Mouse (Mus musculus): ENCODE results near the gene Serinc4. TPM values are rescaled to one million over a fixed set of nuclear protein-coding genes. Genes with fewer than 3 reads are reported as not detected.
A peak's percentile ranks its signal among the peaks of the same experiment; 100 is the strongest.

Gene Serinc4
- polyA plus RNA-seq, 1 experiment from 2014 or later, result 1.3 TPM

DNA sequence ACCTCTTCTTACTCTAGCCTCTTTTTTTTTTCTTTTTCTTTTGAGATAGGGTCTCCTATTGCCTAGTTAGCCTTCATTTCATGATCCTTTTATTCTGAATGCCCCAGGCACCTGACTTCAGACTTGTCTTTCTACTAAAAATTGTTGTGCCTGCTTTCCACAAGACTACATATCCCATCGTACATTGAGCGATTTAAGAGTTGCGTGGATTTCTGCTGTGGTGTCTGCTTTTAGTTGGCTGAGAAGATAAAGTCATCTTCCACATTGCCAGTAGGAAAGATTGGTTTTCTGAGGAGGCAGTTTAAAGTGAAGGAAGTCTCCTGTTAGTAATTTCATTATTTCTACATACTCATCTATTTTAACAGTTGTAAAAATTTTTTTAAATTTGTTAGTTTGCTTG is 41.0 kb downstream of the Serinc4 start:
- H3K4me1 ChIP-seq (replicated peaks), result peaks cover 51% of the 10 kb centered on the region
- no peak overlapping the region for H3K27ac ChIP-seq (replicated peaks)
- H3K36me3 ChIP-seq, result peaks cover 27% of the 10 kb centered on the region; the same call in 1 of the 2 replicates
- ATAC-seq (ENCODE audit: low FRiP score, low read depth), result no peak
- H3K27me3 ChIP-seq, result no peaks in the 10 kb centered on the region
- H3K9ac ChIP-seq, result peak overlapping the region; percentile 27; the same call in 1 of the 2 replicates
- WGBS, result 83% methylated on average over 3 of the region's 3 CpGs
- H3K4me2 ChIP-seq, result peak overlapping the region; percentile 70
- H3K9me3 ChIP-seq, result no peaks in the 10 kb centered on the region
- peak overlapping the region; percentile 96 for H3K4me3 ChIP-seq

DNA sequence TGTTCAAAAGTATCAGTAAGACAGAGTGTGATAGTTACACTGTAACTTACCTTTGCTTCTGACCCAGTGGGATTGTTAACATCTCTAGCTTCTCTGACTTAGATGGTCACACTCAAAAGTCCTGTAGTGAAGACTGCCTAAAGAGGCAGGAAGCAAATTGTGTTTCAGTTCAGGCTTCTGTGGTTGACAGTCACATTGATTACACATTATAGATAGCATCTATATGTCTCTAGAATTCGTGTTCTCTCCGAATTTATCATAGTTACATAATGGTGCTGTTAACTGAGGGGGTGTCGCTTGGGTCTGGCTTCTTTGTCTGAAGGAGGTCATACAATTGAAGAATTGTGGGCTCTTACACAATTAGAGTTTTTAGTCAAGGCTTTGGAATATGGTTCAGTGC is 41.5 kb downstream of the Serinc4 start:
- H3K27ac ChIP-seq (replicated peaks), result no peak overlapping the region
- no peak for ATAC-seq (ENCODE audit: low FRiP score, low read depth)
- WGBS, result 39% methylated on average over 3 of the region's 3 CpGs
- no peaks in the 10 kb centered on the region for H3K27me3 ChIP-seq
- H3K4me2 ChIP-seq, result peak overlapping the region; percentile 70
- H3K4me1 ChIP-seq (replicated peaks), result peaks cover 51% of the 10 kb centered on the region
- H3K4me3 ChIP-seq, result peak overlapping the region; percentile 96
- peak overlapping the region; percentile 96 for H3K9ac ChIP-seq
- H3K36me3 ChIP-seq, result peaks cover 25% of the 10 kb centered on the region; the same call in 1 of the 2 replicates
- H3K9me3 ChIP-seq, result no peaks in the 10 kb centered on the region

DNA sequence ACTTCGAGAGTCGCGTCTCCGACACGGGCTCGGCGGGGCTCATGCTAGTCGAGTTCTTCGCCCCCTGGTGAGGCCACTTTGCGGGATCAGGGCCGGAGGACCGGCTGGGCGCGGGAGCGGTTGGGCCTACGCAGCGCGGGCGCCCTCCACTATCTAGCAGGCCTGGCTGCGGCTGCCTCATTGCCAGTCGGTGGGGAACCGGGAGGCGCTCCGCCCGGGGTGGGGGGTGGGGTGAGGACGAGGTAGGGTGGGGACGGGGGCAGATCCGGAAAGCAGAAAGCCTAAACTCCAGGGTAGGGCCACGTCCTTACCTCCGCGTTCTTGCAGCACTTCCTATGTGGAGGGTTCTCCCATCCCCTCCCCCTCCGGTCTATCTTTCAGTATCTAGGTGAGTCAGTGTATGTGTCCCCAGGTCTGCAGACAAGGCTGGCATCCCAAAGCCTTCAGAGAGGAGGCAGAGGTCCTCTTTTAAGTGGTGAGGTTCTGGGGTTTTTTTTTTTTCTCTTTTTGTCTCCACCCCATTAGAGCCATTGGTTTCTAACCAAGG is 42.4 kb downstream of the Serinc4 start:
- H3K4me3 ChIP-seq, result peak overlapping the region; percentile 96
- no peaks in the 10 kb centered on the region for H3K27me3 ChIP-seq
- ATAC-seq (ENCODE audit: low FRiP score, low read depth), result peak; percentile 40

GRCm38 (mm10) chr2:121413387-121414042 is 43.1 kb downstream of the Serinc4 start, which contains the start of the genes Pdia3 and Catsper2:
TSS of gene Pdia3 (plus strand) at chr2:121413775.
TSS of gene Catsper2 (minus strand) at chr2:121413792.
- Histone ChIP-seq H3K9ac (peak within 1 kb of the TSS; percentile 96), H3K27me3 (no peaks in the 10 kb centered on the region), H3K9me3 (no peaks in the 10 kb centered on the region), H3K4me3 (peak within 1 kb of the TSS; percentile 96), H3K36me3 (peaks cover 13% of the 10 kb centered on the region; the same call in 1 of the 2 replicates), H3K27ac (replicated peaks) (peak within 1 kb of the TSS; percentile 97), H3K4me2 (peak within 1 kb of the TSS; percentile 70), H3K4me1 (replicated peaks) (peaks cover 46% of the 10 kb centered on the region)
- peak; percentile 99 for ATAC-seq (ENCODE audit: low FRiP score, low read depth)
- under 1% methylated on average over 63 of the region's 68 CpGs for WGBS

More for the DNA sequence above, 42.4 kb downstream of the Serinc4 start:
- Histone ChIP-seq H3K4me2 (peak overlapping the region; percentile 70), H3K36me3 (peaks cover 20% of the 10 kb centered on the region; the same call in 1 of the 2 replicates), H3K9ac (peak overlapping the region; percentile 96), H3K4me1 (replicated peaks) (peaks cover 51% of the 10 kb centered on the region), H3K9me3 (no peaks in the 10 kb centered on the region), H3K27ac (replicated peaks) (peak overlapping the region; percentile 97)
- under 1% methylated on average over 32 of the region's 32 CpGs for WGBS

- no peak; the same call in 1 of the 2 replicates for ATAC-seq (ENCODE audit: low FRiP score, low read depth)
- peak overlapping the region; percentile 96 for H3K4me3 ChIP-seq
- H3K27ac ChIP-seq (replicated peaks), result peak overlapping the region; percentile 97
- 0 out of 2 replicates have a peak, but pooled peaks cover 8% of the 10 kb centered on the region for H3K36me3 ChIP-seq
- WGBS, result 14% methylated on average over 4 of the region's 4 CpGs
- H3K4me2 ChIP-seq, result peak overlapping the region; percentile 70
- H3K4me1 ChIP-seq (replicated peaks), result peaks cover 46% of the 10 kb centered on the region
- H3K27me3 ChIP-seq, result no peaks in the 10 kb centered on the region
- H3K9ac ChIP-seq, result peak overlapping the region; percentile 72
- no peaks in the 10 kb centered on the region for H3K9me3 ChIP-seq
These were observed 43.7 kb downstream of the Serinc4 start for GRCm38 (mm10) chr2:121412843-121413386.

GRCm38 (mm10) chr2:121408160-121408559 is 48.4 kb downstream of the Serinc4 start:
- Histone ChIP-seq H3K27ac (replicated peaks) (no peak overlapping the region), H3K9ac (no peak overlapping the region), H3K4me3 (no peak overlapping the region), H3K36me3 (no peaks in the 10 kb centered on the region), H3K4me2 (no peak overlapping the region), H3K27me3 (no peaks in the 10 kb centered on the region), H3K4me1 (replicated peaks) (peaks cover 14% of the 10 kb centered on the region), H3K9me3 (no peaks in the 10 kb centered on the region)
- ATAC-seq (ENCODE audit: low FRiP score, low read depth), result no peak
- WGBS, result 36% methylated on average over 4 of the region's 4 CpGs

DNA sequence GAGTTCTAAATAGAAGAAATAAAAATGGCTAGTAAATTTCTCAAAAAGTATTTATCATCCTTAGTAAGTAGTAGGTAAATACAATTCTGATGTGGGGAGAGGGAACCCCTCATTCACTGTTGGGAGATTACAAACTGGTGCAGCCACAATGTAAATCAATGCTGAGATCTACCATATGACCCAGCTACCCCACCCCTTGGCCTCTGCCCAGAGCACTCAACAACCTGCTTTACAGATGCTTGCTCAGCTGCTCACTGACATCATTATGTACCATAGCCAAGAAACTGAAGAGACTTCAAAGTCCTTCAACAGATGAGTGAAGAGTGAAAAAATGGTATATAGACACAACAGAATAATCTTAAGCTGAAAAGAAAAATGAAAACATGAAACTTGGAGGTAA is 53.3 kb downstream of the Serinc4 start:
- no peak overlapping the region for H3K4me3 ChIP-seq
- H3K27me3 ChIP-seq, result no peaks in the 10 kb centered on the region
- ATAC-seq (ENCODE audit: low FRiP score, low read depth), result no peak
- no peaks in the 10 kb centered on the region for H3K36me3 ChIP-seq
- no peaks in the 10 kb centered on the region for H3K9me3 ChIP-seq
- H3K27ac ChIP-seq (replicated peaks), result no peak overlapping the region
- no peaks in the 10 kb centered on the region for H3K4me1 ChIP-seq (replicated peaks)
- H3K4me2 ChIP-seq, result no peak overlapping the region
- no peak overlapping the region for H3K9ac ChIP-seq

DNA sequence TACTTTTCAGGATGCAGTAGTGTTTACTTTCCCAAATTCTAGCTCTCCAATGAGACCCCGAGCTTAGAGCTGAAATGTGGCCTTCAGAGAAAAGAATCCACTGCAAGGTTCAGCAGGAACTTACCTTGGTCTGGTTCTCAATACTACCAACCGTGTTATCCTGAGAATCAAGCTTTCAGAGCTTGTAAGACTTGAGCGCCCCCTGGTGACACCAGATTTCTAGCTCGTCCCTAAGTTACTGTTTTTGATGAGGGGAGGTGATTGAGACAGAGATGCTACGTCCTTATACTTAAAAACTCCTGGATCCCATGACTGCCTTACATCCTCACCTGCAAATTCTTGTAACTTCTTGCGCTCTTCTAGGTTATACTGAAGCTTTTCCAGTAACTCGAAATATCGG is 60.0 kb downstream of the Serinc4 start:
- Histone ChIP-seq H3K27ac (replicated peaks) (no peak overlapping the region), H3K4me2 (no peak overlapping the region), H3K27me3 (no peaks in the 10 kb centered on the region), H3K4me3 (no peak overlapping the region), H3K36me3 (no peaks in the 10 kb centered on the region), H3K9me3 (no peaks in the 10 kb centered on the region), H3K4me1 (replicated peaks) (no peaks in the 10 kb centered on the region), H3K9ac (no peak overlapping the region)
- WGBS, result 13% methylated on average over 8 of the region's 8 CpGs
- 0 out of 2 replicates have a peak, but pooled peaks have one; percentile 56 for ATAC-seq (ENCODE audit: low FRiP score, low read depth)

Small RNA genes lying within 50 kb of the gene (microRNA-seq; reads per million reads assigned to microRNA genes)
- gene Gm22953, result not detected

Other genes starting within 250 kb of the Serinc4 start
- 148 and 171 TPM in 2 replicates for gene Trp53bp1, start 185.4 kb downstream of the Serinc4 start, polyA plus RNA-seq (2015; fragmentation: Nextera tagmentation; extraction: Ambion mirVana)
- gene Map1a, start 167.2 kb downstream of the Serinc4 start, polyA plus RNA-seq (2015; fragmentation: Nextera tagmentation; extraction: Ambion mirVana), result 31.2 and 46.4 TPM in 2 replicates
- gene Ppip5k1, start 101.4 kb downstream of the Serinc4 start, polyA plus RNA-seq (2015; fragmentation: Nextera tagmentation; extraction: Ambion mirVana), result 19.8 and 21.3 TPM in 2 replicates
- 99.5 and 107 TPM in 2 replicates for gene Ckmt1, start 99.1 kb downstream of the Serinc4 start, polyA plus RNA-seq (2015; fragmentation: Nextera tagmentation; extraction: Ambion mirVana)
- 0.04 and 0.17 TPM in 2 replicates for gene Strc, start 69.6 kb downstream of the Serinc4 start, polyA plus RNA-seq (2015; fragmentation: Nextera tagmentation; extraction: Ambion mirVana)
- gene Pdia3, start 43.0 kb downstream of the Serinc4 start, polyA plus RNA-seq (2015; fragmentation: Nextera tagmentation; extraction: Ambion mirVana), result 377 and 390 TPM in 2 replicates
- gene Catsper2, start 43.0 kb downstream of the Serinc4 start, polyA plus RNA-seq (2015; fragmentation: Nextera tagmentation; extraction: Ambion mirVana), result 5.3 and 6.2 TPM in 2 replicates
- 2.2 and 2.4 TPM in 2 replicates for gene Ell3, start 12.5 kb downstream of the Serinc4 start, polyA plus RNA-seq (2015; fragmentation: Nextera tagmentation; extraction: Ambion mirVana)
- gene Serf2, start 7.6 kb downstream of the Serinc4 start, polyA plus RNA-seq (2015; fragmentation: Nextera tagmentation; extraction: Ambion mirVana), result 281 and 313 TPM in 2 replicates
- 110 and 112 TPM in 2 replicates for gene Hypk, start 3.5 kb downstream of the Serinc4 start, polyA plus RNA-seq (2015; fragmentation: Nextera tagmentation; extraction: Ambion mirVana)
- 68.0 and 70.6 TPM in 2 replicates for gene Mfap1b, start 17.3 kb upstream of the Serinc4 start, polyA plus RNA-seq (2015; fragmentation: Nextera tagmentation; extraction: Ambion mirVana)
- gene Mfap1a, start 49.9 kb upstream of the Serinc4 start, polyA plus RNA-seq (2015; fragmentation: Nextera tagmentation; extraction: Ambion mirVana), result 29.2 and 30.1 TPM in 2 replicates
- gene Wdr76, start 49.9 kb upstream of the Serinc4 start, polyA plus RNA-seq (2015; fragmentation: Nextera tagmentation; extraction: Ambion mirVana), result 3.9 and 4.9 TPM in 2 replicates